Mouse (Mus musculus) layer of hippocampus, adult 9-11 months (tissue): Measurements from ENCODE around the gene Baiap2.

ENCODE experiments used
- DNase-seq: peaks from one replicate; pipeline ENCODE4 v3.0.0; 2022

Baiap2 gene

DNA sequence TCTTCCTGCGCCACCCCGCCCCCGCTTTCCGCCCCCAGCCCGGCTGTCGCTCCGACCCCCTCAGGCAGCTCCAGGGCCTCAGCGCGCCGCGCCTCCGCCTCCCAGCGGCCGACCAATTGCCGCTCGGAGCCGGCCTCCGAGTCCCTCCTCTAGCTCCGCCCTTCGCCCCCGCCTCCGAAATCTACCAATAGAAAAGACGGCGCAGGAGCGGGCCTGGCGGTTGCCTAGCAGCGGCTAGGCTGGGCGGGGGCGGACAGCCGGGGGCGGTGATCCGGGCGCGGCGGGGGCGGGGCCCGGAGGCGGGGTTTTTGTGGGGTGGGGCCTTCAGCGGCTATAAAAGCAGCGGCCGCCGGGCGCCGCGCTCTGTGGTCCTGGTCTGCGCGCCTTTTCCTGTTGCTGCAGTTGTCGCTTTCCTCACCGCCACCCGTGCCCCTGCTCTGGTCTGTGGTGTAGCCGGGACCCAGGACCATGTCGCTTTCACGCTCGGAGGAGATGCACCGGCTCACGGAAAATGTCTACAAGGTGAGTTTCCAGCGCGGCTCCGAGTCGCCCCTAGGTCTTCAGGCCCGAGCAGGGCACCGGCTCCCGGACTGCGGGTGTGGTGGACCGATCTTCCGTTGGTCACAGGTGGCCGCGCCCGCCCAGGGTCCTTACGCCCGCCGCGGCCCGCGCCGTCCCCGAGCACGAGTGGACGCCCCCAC is at the start of gene Baiap2:
Gene Baiap2 (plus strand): TSS at position 37 of the 701 bp plus-strand sequence.
- DNase-seq = peak; percentile 98

DNA sequence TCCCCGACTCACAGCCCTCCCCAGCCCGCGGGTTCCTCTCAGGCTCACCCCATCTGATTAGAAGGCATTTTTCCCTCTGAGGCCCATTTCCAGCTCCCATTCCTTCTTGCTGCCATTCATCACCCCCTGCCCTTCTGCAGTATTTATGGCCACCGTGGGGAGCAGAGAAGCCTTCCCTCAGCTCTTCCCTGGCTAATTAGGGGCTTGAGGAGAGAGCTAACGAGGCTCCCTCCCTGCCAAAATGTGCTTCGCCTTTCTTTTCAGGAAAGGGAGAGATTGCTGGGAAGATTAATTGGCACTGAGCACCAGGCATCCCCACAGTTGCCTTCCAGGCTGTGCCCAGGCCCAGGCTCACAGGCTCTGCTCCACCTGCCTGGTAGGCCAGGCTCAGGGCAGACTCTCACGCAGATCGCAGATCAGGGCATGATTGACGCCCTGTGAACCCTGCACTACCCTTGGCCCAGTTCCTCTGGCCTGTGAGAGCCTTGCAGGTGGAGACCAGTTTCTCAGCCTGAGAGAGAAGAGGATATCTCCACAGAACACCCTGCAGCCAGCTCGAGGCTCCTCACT is 48.8 kb upstream of the Baiap2 start:
- DNase-seq = no peak

DNA sequence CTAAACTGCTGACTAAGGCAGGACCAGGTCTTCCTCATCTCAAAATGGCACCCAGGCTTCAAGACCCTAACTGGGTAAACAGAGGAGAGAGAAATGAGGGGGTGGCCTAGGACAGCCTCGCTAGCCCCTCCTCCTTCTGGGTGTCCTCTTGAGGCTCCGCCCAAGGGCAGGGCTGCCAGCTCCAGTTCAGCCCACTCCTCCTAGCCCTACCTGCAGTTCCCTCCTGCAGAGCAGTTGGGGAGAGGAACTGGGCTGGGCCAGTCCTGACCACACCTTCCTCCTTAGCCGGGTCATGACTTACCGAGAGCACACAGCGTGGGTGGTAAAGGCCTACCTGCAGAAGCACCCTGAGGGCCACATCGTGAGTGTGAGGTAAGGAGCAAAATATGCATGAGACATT is 47.9 kb upstream of the Baiap2 start:
- DNase-seq = no peak

DNA sequence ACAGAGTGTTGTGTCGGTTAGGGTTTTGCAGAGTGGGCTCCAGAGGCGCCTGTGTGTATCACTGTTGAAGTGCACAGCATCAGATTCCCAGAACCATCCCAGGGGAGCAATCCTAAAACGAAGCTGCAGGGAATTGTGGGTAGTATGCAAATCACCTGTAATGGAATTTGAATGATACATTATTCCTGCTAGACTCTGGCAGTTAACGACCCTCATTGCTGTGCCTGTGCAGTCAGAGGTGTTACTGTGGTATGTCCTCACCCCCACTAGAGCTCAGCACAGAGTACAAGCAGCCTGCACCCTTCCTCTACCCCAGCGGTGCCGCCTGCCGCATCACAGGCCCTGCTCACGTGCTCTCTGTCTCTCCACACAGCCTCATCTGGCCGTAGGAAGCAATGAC is 45.5 kb upstream of the Baiap2 start:
- no peak for DNase-seq

DNA sequence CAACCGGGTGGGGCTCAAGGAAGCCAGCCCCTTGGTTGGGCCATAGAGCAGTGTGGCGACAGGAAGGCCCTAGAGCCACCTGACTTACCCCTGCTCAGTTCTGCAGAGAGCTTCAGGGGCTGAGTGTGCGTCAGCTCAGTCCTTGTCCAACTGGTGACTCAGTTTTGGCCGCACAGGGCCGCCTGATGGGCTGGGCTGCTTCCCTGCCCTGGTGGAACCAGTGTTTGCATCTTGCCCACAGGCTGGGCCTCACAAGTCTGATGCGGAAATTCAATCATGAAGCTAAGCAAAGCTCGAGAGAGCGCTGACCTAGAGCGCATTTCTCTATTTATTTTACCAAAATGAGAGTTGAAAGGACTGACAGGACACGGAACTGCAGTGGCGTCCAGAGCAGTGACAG is 43.6 kb upstream of the Baiap2 start:
- no peak for DNase-seq

DNA sequence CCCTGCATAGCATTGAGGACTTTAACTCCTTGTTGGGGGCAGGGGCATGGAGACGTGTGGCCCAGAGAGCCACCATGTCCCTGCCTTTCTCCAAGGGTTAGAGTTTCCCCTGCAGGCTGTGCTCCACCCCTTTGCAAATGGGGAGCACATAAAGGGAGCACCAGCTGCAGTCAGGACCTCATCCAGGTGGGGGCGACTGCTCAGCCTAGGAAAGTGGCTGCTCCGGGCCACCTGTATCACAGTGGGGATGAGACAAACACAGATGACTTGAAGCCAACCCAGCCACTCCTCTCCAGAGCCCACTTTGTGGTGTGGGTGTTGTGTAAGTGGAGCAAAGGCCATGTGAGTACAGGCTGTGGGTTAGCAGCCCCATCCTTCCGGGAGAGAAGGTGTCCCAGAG is 41.4 kb upstream of the Baiap2 start:
- no peak for DNase-seq

DNA sequence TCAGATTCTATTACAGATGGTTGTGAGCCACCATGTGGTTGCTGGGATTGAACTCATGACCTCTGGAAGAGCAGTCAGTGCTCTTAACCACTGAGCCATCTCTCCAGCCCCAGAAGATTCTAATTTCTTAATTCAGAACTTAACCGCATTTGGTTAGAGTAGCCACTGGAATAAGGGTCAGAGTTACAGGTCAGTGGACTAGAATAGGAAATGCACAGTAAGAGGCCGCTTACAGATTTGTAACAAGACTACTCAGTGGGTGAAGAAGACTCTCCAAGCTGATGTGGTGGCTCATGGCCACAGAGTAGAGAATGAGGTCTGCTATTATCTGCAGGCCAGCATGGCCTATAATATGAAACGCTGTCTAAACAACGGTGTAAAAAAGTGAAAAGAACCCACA is 39.7 kb upstream of the Baiap2 start:
- no peak for DNase-seq

DNA sequence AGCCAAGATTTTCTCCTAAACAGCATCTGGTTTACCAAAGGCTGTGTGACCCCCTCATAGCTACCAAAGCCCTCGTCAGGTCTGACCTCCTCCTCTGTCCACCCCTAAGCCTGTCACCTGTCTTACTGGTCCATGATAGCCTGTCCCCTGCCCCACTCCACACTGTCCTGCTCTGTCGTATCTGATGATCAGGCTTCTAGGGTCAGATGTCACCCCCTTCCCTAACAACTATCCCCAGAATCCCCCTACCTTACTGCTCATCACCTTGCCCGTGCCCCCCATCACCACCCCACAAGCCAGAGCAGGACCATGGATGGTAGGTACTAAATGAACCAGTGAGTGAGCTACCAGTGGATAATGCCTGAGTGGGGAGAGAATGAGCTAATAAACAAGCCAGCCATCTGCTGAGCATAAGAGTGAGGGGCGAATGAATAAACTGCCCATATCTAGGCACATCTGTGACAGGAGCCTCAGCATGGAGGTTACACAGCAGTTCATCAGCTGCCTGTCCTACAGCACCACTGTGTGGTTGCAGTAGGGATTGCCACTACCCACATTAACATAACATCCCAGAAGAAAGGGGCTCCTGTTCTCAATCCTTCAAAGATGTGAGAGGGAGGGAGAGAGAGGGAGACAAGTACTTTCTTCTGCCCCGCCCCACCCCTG is 37.8 kb upstream of the Baiap2 start:
- peak; percentile 77 for DNase-seq

DNA sequence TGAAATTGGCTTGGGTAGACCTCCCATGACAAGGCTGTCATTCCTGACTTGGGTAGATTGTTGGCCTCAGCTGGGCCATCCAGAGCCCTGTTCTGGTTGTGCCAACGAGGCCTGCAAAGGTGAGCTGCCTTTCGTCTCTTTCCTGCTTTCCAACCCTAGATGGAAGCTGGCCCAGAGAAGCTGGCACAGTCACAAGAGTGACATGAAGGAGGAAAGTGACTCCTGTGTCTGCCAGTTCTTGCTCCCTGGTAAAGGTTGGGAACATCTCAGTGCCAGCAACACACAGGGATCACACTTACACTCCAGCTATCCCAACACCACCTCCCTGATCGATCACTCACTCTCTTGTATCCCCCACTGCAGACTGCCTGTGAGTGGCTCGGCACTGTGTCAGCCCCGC is 36.8 kb upstream of the Baiap2 start:
- no peak for DNase-seq

DNA sequence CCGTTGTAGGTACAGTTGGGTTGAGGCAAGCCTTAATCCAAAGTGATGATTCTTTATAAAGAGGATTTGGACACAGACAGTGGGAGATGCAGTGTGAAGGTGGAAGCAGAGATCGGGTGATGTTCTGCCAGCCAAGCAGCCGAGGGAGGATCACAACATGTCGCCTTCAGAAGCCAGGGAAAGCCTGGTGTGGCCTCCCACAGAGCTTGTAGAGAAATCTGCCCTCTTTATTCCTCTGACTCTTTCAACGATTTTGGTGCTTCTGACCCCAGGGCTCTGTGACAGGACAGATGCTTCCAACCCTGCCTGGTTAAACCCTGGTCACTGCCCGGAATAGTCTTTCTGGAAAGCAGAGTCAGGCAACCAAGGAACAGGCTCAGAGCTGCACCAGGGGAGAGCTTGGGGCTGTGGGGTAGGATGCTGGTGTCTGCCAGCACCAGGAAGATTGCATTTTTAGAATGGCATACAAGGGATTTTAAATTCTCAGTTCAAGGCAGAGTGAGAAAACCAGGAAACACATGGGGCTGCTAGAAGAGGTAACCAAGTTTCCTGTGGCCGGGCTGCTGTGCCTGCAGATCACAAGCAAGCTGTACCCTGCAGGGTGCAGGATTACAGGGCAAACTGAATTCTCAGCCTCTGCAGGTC is 35.4 kb upstream of the Baiap2 start:
- DNase-seq = no peak

DNA sequence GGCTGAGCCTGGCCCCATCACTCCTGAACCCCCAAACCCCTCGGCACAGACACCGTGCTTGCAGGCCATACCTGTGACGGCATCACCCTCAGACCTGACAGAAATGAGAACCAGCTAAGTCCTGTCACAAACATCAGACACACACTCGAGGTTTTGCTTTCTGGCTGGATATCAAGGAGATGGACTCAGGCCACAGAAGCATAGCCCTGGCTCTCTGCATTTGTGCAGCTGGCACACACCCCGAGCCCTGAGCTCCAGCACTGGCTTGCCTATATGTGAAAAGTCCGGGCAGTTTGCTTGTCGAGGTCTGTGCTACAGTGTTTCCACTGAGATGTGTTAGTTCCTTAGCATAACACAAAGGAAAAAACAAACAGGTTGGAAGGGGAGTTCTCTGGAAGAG is 34.9 kb upstream of the Baiap2 start:
- no peak for DNase-seq

DNA sequence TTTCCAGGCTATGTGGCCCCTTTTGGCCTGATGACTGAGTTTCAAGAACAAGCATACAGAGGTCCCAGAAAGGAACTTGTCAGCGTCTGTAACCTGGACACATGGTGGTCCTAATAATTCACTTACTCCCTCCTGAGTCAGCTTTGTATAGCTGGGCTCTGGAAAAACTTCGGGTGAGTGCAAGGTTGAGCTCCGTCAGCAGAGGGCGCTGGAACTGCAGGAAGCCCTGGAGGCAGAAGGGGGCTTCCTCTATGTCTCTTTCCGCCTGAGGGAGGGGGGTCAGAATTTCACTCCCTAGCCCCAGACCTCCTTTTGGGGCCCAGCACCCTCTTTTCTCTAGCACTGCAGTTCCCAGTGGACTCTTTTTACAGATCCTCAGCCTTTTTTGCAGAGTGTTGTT is 33.1 kb upstream of the Baiap2 start:
- no peak for DNase-seq

DNA sequence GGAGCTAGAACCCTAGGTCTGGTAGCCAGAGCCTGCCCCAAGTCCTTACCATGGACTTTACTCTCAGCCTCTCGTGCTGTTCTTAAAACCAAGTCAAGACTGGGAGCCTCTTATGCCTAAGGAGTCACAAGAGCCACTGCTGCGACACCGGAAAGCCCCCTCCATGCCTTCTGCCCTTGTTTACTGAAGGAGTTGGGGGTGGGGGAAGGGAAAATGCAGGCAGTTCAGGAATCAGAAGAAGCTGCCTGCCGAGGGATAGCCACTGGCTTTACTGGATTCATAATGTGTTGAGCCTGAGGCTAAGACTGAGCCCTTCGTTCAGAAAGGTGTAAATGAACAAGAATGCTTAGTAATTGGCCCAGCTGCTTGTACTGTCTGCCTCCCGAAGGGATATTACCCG is 29.7 kb upstream of the Baiap2 start:
- DNase-seq = no peak

DNA sequence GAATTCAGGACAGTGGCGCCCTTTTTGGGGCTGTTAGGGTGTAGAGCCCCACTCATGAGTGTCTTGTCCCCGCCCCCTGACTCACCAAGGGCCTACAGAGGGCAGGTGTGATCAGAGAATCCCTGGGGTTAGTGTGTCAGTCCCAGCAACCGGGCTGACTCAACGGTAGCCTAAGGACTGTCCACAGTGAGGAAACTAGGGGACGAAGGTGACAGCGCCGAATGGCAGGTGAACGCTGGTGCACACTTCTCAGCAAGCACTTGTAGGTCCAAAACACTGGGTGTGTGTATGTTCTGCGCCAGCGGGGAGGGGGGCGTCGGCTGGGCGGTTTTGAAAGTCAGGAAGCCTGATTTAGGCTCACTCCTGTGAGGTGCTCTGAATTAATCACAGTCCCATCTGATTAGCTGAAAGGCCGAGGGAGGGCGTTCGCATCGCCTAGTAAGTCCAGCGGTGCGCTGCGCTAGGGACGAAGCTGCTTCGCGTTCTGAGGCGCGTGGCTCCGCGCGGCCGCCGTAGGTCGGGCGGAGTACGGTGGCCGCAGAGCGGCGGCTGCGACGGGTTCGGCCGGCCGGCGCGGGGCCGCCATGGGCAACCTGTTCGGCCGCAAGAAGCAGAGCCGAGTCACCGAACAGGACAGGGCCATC is 29.1 kb upstream of the Baiap2 start, which contains the start of gene Chmp6:
Gene Chmp6 (plus strand): TSS at position 151 of the 644 bp plus-strand sequence.
- DNase-seq = peak; percentile 83

DNA sequence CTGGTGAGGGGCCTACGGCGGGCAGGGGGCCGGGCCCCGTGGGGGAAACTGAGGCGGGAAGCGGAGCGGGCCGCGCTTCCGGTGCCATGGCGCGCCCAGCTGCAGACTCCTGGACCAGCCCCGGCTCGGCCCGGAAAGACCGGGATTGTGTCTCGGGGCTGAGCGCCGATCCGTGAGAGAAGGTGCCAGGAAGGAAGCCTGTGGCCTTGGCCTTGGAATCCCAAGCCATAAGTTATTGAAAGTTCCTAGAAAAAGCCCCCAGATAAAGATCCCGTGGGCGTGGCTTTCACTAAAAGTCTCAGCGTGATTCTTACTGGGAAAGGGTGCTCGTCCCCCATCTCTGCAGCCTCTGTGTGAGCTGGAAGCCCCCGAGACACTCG is 28.6 kb upstream of the Baiap2 start:
- no peak for DNase-seq

DNA sequence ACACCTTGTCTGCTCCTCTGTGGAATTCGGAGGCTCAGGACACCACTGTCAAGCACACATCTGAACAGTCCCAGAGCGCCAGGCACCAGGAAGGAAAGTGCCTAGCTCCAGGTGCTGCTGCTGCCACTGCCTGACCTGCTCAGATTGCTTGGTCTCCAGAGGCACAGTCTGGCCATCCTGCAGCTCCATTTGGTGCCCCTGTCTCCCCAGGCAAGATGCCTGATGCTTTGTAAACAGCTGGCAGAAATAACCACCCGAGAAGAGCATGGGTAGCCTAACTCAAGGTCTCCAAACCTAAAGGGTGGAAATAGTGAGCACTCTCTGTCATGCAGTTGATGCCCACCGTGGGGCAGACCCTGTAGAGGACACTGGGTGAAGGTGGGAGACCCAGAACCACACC is 28.2 kb upstream of the Baiap2 start:
- no peak for DNase-seq

DNA sequence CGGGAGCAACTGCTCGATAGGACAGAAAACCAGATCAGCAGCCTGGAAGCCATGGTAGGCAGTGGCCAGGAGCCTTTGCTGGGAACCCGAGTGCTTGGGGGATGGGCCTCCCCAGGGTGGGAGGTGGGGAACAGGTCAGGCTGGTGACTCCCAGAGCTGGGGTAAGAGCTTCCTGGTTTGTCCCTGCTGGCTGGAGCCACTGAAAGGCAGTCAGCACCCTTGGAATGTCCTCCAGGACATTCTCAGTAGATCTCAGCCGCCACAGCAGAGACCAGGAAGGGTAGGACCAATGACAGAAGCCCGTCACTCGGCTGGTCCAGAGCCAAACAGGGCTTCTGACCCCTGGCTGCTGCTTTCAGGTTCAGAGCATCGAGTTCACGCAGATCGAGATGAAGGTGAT is 26.9 kb upstream of the Baiap2 start:
- DNase-seq = no peak

DNA sequence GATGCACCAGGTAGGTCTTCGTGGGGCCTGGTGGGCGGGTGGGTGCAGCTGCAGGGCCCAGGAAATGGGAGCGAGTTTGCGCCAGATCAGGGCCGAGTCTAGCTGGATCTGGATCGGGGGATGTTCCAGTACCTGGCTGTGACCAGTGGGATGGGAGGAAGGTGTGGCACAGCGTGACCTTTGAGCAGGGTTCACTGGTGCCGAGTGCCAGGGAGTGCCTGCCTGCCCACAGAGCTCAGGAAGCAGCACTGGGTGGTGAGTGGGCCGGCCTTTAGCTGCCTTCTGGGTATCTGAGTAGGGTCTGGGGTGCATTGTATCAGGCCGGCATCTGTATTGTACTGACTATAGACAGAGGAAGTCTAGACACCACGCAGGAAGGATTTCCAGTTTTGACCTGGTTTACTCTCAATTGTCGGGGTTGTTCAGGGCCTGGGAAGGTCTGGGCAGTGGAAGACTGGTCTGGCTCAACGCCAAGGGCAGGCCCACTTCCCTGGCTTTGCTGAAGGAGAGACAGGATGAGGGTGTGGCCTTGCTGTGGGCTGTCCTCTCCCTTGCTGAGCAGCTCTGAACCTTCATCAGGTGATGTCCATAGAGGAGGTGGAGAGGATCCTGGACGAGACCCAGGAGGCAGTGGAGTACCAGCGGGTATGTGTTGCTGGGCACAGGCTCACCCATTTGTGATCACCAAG is 26.3 kb upstream of the Baiap2 start:
- no peak for DNase-seq

DNA sequence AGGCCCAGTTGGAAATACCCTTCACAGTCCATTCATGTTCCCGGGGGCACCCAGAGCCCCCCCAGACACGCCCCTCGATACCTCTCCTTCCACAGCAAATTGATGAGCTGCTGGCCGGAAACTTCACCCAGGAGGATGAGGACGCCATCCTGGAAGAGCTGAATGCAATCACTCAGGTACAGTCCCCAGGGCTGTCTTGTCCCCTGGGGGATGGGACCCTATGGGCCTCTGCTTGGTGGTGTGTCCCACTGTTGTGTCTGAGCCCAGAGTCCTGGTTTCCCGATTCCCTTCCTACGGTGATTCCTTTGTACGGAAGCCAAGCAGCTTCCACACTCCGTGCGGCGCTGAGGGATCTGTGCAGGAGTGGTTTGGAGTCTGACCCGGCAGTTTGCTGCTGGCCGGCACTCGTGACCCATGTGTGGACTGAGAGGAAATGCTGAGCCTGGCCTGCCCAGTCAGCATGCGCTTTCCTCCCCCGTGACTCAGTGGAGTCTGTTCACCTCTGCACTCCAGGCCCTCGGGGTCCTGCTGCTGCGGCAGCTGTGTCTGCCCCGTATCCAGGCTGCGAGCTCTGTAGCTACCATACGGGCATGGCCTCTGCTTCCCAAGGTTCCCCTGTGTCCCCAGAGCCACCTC is 25.6 kb upstream of the Baiap2 start:
- no peak for DNase-seq

DNA sequence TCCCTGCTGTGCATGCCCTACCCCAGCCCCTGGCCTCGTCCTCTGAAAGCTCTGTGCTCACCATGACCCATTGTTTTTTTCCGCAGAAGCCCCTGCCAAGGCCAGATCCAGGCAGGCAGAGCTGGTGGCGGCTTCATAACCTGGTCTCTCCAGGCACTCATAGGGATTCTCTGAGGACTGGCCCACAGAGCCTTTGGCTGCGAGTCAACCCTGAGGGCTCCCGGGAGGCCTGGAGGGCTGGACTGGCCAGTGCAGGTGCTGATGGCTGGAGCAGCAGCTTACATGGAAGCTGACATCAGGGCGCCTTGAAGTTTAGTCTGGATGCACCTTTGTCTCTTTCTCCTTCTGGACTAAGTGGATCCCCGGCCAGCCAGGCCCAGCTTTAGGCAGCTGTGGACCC is 24.0 kb upstream of the Baiap2 start:
- DNase-seq = no peak

DNA sequence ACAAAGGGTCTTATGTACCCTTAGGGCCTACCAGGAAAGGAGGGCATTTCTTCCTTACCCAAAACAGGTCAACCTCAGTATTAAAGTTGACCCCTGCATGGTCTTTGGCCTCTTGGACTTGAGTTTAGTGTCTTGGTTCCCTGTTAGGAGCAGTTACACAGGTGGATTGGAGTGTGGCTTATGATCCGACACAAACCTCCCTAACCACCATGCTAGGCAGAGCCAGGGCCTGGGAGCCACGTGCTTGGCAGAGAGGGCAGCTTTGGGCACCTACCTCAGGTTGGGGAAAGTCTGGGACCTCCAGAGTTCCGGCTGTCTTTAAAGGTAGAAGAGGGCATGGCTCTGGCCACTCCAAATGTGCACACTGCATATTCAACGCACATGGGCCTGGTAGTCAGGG is 23.1 kb upstream of the Baiap2 start:
- no peak for DNase-seq

DNA sequence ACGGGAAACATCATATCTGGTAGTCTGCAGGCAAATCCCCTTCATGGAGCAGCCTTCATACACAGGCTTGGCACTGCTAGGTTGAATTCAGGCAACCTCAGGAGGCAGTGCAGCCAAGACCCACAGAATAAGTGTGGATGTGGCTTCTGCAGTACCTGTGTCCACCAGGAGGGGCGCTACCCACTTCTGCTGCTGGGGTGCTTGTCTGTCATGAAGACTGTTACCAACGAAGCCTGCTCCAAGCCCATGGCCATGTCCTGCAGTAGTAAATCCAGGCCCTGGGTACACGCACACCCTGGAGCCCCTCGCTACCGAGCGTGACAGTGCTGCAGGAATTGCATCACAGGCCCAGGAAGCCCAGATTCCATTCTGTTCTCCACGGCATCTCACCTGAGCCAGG is 22.7 kb upstream of the Baiap2 start:
- DNase-seq = peak; percentile 65
